Mouse (Mus musculus) ovary, postnatal 36 days (tissue): ENCODE measurements around the gene Sphk2.
"Not testable (repeated sequence)": the region's sequence is repeated elsewhere in the genome, so short reads cannot be mapped to it uniquely, and the experiment has no call there.

Experiments used
- DNase-seq: peaks from one replicate; pipeline ENCODE4 v3.0.0; 2022; ENCODE audit warnings: low spot score, mixed read lengths

The Sphk2 gene

DNA sequence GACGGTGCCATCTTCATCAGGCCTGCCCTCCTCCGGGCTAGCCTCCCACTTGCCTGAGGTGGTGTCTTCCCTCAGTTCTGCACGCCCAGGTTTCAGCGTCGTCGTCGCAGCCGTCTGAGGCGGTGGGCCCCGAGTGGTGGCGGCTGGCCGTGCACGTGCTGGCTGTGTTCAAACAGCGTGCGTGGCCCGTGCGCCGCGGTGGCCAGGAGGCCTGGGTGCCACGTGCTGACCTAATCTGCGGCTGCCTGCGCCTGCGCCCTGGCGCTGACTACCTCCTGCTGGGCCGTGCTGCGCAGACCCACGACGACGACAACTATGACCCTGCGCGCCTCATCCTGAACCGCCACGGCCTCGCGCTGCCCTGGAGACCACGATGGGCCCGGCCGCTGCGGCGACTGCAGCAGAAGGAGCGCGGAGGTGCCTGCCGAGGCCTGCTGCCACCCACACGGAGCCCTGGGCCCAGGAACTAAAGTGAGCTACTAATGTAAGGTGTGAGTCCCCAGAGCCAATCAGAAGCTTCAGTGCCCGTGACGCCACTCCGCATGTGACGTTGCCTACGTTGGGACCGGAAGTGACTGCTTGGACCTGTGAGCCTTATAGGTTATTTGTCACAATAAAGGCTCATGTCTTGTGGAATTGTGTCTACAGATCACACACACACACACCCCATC lies 23.7 kb downstream of the Sphk2 start, which contains the start of gene Sec1:
TSS of gene Sec1 (minus strand) at position 482 of the 671 bp plus-strand sequence.
- DNase-seq, result no peak

DNA sequence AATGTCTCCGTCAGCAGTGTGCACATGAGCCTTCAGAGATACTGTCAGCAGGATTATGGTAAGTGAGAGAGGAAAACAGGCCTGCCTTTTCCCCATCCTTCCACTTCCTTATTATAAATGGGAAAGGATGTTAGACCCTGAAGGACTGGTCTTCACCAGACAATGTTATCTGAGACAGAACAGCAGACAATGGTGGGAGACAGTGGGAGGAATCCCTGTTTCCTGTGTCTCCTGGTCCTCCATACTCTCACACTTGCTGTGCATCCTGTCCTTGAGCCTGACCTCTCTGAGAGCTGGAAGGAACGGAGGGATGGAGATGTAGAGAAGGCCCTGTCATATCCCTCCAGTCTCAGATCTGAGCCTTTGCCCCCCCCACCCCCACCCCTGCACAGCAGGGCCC lies 25.4 kb downstream of the Sphk2 start:
- DNase-seq, result no peak

DNA sequence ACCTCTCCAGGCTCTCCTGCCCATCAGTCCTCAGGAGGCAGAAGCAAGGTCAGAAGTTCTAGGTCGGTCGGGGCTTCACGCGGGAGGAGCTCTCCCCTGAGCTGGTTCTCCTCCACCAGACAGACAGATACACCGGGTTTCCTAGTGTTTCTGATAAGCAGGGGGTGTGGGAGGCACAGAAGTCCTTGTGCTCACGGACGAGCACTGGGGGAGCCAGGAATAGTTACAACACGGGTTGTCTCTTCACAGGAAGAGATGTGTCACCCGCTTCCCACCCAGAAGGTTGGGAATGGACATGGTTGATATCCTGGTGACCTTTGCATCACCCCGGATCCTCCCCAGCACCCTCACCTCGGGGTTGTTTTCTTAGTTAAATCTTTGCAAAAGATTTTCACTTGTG lies 28.0 kb downstream of the Sphk2 start:
- no peak for DNase-seq

- DNase-seq, result no peak
These were observed 28.7 kb downstream of the Sphk2 start for GRCm38 (mm10) chr7:45689099-45689498.

DNA sequence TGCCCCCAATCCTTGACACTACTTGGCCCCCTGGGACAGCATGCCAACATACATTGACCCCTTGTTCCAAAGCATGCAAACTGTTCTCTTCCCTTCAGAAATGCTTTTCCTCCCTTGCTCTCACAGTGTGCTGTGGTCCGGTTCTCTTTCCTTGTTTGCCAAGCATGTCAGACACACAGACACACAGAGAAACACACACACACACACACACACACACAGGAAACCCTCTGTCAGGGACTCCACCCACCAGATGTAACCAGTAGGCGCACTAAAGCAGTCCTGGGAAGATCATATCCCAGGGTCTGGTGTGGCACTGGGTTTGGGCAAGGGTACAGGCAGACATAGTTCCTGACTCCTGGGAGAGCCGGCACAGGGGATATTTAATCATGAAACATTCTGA lies 31.0 kb downstream of the Sphk2 start:
- no peak for DNase-seq

- no peak for DNase-seq
These were observed 32.0 kb downstream of the Sphk2 start for GRCm38 (mm10) chr7:45685811-45686210.

- no peak for DNase-seq
These were observed 34.3 kb downstream of the Sphk2 start, which contains the start of gene Ntn5 for GRCm38 (mm10) chr7:45683396-45684050. Gene Ntn5 (plus strand): TSS chr7:45684022.

GRCm38 (mm10) chr7:45682144-45683126 lies 35.4 kb downstream of the Sphk2 start:
- DNase-seq, result peak; percentile 85

GRCm38 (mm10) chr7:45681046-45681736 lies 36.6 kb downstream of the Sphk2 start:
- DNase-seq, result no peak

DNA sequence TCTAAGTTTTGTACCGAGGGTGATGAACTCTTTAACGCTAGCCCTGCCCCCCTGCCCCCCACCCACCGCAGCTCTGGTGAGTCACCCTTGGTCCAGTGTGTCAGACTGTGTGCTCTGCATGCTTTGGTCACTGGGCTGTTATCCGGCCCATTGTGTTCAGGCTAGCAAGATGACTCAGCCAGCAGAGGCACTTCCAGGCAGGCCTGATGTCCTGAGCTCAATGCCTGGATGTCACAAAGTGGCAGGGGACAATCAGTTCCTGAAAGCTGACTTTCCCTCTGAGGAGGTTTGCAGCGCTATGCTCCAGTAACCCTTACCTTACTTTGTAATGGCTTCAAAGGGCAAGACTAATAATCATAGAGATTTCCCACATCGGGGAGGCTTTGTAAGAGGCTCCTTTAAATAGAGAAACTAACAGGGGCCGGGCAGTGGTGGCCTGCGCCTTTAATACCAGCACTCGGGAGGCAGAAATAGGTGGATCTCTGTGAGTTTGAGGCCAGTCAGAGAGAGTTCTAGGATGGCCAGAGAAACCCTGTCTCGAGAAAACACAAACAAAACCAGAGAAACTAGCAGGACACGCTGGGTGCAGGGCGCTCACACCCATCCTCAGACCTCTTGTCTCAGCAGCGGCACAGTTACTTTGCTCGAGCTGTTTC lies 37.7 kb downstream of the Sphk2 start:
- no peak for DNase-seq

GRCm38 (mm10) chr7:45678513-45678912 lies 39.3 kb downstream of the Sphk2 start:
- DNase-seq, result no peak

- no peak for DNase-seq
These were observed 40.0 kb downstream of the Sphk2 start for GRCm38 (mm10) chr7:45677627-45678295.

- no peak for DNase-seq
These were observed 48.9 kb downstream of the Sphk2 start for GRCm38 (mm10) chr7:45668921-45669320.

DNA sequence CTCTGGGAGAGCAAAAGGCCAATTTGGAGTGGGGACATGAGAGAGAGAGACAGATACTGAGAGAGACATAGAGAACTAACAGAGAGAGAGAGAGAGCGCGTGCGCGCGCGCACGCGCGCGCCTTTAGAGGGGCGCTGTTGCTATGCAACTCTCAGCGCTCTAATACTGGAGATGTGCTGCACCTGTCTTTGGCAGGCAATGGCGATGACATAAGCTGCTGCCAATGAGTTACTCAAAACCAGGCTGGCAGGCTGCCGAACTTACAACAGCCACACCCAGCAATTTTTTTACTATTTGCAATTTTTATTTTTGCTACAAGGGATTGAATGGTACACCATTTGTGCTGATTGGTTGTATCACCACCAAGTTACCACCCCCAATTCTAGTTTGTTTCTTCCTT lies 50.0 kb downstream of the Sphk2 start:
- no peak for DNase-seq

DNA sequence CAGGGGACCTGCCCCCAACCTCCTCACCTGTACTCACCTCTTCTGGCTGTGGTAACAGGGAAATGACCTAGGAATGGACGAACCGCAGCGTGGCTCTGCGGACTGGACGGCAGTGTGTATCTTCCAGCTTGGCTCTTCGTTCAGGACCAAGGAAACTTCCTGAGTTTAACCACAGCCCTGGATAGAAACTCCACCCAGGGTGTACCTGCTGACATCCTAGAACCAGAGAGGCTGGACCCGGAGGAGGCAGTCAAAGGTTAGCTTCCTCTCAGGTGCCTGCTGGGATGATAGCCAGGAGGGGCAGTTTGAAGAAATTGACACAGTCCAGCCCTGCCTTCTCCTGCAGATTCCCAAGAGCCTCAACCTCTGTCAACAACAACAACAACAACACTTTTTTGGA lies 51.6 kb downstream of the Sphk2 start, which contains the start of gene Fut2:
TSS of gene Fut2 (minus strand) at position 234 of the 400 bp plus-strand sequence.
- no peak for DNase-seq

GRCm38 (mm10) chr7:45665303-45666138 lies 52.3 kb downstream of the Sphk2 start:
- DNase-seq, result no peak

DNA sequence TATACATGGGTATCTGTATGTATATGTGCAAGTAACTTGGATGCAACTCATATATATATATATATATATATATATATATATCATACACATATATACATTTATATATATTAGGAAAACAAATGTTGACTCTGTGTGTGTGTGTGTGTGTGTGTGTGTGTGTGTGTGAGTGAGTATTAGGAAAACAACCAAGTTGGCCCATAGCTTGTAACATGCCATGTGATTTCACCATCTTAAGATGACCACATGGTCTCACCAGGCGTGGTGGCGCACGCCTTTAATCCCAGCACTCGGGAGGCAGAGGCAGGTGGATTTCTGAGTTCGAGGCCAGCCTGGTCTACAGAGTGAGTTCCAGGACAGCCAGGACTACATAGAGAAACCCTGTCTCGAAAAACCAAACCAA lies 56.1 kb downstream of the Sphk2 start:
- DNase-seq, result not testable (repeated sequence)

DNA sequence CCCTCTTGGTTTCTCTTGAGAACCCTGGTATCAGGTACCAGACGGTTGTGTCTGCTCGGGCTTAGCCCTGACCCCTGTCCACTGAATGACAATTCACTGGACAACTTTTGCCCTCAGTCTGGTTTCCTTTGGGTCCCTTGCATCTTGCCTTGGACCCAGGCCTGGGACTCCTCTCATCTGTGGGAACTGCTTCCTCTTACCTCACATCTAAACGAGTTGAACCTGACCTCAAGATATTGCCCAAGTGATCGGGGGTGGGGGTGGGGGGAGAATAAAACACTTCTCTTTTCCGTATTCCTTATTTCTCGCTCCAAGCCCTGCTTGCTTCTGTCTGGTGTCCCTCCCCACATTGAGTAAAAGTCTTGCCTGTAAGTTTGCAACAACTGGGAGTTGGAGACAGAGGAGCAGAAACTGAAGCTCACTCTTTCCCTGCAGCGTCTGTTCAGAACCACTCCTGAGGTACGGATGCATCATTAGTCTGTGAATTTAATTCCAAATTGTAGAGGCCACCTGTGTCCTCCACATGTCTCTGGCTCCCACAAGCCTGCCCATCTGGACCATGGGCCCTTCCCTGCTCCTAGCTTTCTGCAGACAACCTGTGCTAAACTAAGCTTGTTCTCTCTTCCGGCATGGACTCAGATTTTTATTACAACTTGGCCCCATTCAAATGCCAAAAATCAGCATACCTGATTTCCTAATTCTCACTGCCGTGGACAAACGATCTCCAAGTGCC lies 56.9 kb downstream of the Sphk2 start:
- no peak for DNase-seq
